Mouse (Mus musculus) kidney, embryonic 15.5 days (tissue): ENCODE measurements around the gene Gm21985. TPM values are rescaled to one million over a fixed set of nuclear protein-coding genes. Genes with fewer than 3 reads are reported as not detected.
"Not testable (repeated sequence)": the region's sequence is repeated elsewhere in the genome, so short reads cannot be mapped to it uniquely, and the experiment has no call there.

ENCODE experiments used
- ATAC-seq: fragments of 200-750 bp; cut with Nextera tagmentation; replicated peaks from 2 replicates; pipeline ENCODE4 v1.8.0; 2017; ENCODE audit warnings: moderate TSS enrichment; ENCODE audit not compliant: low FRiP score
- H3K27ac ChIP-seq: fragments of 300-500 bp; sonication (generic); 2 replicates; pipeline ENCODE4 v1.5.1; 2015; ENCODE audit warnings: mild to moderate bottlenecking, inconsistent platforms
- H3K27me3 ChIP-seq: fragments of 300-500 bp; sonication (generic); 2 replicates; pipeline ENCODE4 v1.6.1; 2015; ENCODE audit warnings: inconsistent platforms
- H3K36me3 ChIP-seq: fragments of 300-500 bp; sonication (generic); 2 replicates; pipeline ENCODE4 v1.6.1; 2015; ENCODE audit warnings: inconsistent platforms
- H3K4me1 ChIP-seq: fragments of 300-500 bp; sonication (generic); 2 replicates; pipeline ENCODE4 v1.6.1; 2015; ENCODE audit warnings: inconsistent platforms
- H3K4me2 ChIP-seq: fragments of 300-500 bp; sonication (generic); 2 replicates; pipeline ENCODE4 v1.6.1; 2015; ENCODE audit warnings: moderate library complexity, mild to moderate bottlenecking, inconsistent platforms
- H3K4me3 ChIP-seq: fragments of 300-500 bp; sonication (generic); replicated peaks from 2 replicates; pipeline ENCODE4 v1.5.1; 2015; ENCODE audit warnings: mild to moderate bottlenecking, inconsistent platforms
- H3K9ac ChIP-seq: fragments of 300-500 bp; sonication (generic); 2 replicates; pipeline ENCODE4 v1.6.1; 2015; ENCODE audit warnings: mild to moderate bottlenecking, inconsistent platforms
- H3K9me3 ChIP-seq: fragments of 300-500 bp; sonication (generic); replicated peaks from 2 replicates; pipeline ENCODE4 v1.6.1; 2016; ENCODE audit warnings: inconsistent platforms
- WGBS: fragments of 180-500 bp; shearing (Covaris S2); methylation state at CpG from one replicate; pipeline ENCODE4 v1.1.7; 2015; ENCODE audit warnings: mixed read lengths; 5-methylcytosine and 5-hydroxymethylcytosine counted together
- polyA plus RNA-seq: library from polyadenylated mRNA; unstranded; fragments of >200 nt; fragmentation: Nextera tagmentation; extraction: Ambion mirVana; gene quantifications from 2 replicates; pipeline ENCODE4 v1.2.1, GENCODE M21; 2015

The Gm21985 gene
- polyA plus RNA-seq, 1 experiment from 2014 or later, result not detected

GRCm38 (mm10) chr2:112378973-112379898 is 113.1 kb downstream of the Gm21985 start, which contains the start of gene Katnbl1:
Gene Katnbl1, plus strand, starts transcription at chr2:112379211.
- peak within 1 kb of the TSS; percentile 96 for H3K4me3 ChIP-seq
- H3K4me2 ChIP-seq, result peak within 1 kb of the TSS; percentile 64
- peak within 1 kb of the TSS; percentile 96 for H3K9ac ChIP-seq
- peak within 1 kb of the TSS; percentile 92 for H3K27ac ChIP-seq
- H3K4me1 ChIP-seq, result peaks cover 11% of the 10 kb centered on the region; the same call in 1 of the 2 replicates
- H3K9me3 ChIP-seq, result no peaks in the 10 kb centered on the region
- H3K36me3 ChIP-seq, result no peaks in the 10 kb centered on the region
- ATAC-seq, result peak; percentile 100
- H3K27me3 ChIP-seq, result peaks cover 7% of the 10 kb centered on the region; the same call in 1 of the 2 replicates
- WGBS, result under 1% methylated on average over 71 of the region's 72 CpGs

DNA sequence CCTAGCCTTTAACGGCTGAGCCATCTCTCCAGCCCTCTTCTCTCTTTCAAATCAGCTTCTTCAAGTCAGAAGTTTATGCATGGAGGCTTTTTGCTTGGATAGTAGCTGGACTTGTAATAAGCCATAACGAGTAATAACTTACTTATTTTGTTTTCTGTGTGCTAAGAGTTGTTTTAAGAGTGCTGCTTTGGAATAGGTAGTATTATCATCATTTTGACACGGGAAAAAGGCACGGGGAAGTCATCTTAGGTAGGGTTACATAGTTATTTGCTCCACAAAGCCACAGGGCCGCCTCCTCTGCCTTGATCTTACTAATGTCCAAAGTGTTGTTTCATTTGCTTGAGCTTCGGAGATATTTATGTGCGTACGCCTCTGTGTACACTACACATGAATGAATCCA is 114.0 kb downstream of the Gm21985 start:
- no peak for ATAC-seq

GRCm38 (mm10) chr2:112381219-112381618 is 115.1 kb downstream of the Gm21985 start:
- WGBS, result 100% methylated on average over 1 of the region's 1 CpGs
- Histone ChIP-seq H3K9ac (no peak overlapping the region), H3K9me3 (no peaks in the 10 kb centered on the region), H3K27me3 (peaks cover under 1% of the 10 kb centered on the region; the same call in 1 of the 2 replicates), H3K36me3 (no peaks in the 10 kb centered on the region), H3K27ac (no peak overlapping the region), H3K4me2 (no peak overlapping the region), H3K4me3 (no peak overlapping the region), H3K4me1 (peaks cover 11% of the 10 kb centered on the region; the same call in 1 of the 2 replicates)
- ATAC-seq, result no peak

More for the DNA sequence above, 114.0 kb downstream of the Gm21985 start:
- Histone ChIP-seq H3K4me1 (peaks cover 11% of the 10 kb centered on the region; the same call in 1 of the 2 replicates), H3K9ac (peak overlapping the region; percentile 96), H3K9me3 (no peaks in the 10 kb centered on the region), H3K27me3 (peaks cover 6% of the 10 kb centered on the region; the same call in 1 of the 2 replicates), H3K36me3 (no peaks in the 10 kb centered on the region), H3K4me2 (peak overlapping the region; percentile 64), H3K27ac (no peak overlapping the region), H3K4me3 (peak overlapping the region; percentile 96)
- WGBS, result 23% methylated on average over 8 of the region's 8 CpGs

DNA sequence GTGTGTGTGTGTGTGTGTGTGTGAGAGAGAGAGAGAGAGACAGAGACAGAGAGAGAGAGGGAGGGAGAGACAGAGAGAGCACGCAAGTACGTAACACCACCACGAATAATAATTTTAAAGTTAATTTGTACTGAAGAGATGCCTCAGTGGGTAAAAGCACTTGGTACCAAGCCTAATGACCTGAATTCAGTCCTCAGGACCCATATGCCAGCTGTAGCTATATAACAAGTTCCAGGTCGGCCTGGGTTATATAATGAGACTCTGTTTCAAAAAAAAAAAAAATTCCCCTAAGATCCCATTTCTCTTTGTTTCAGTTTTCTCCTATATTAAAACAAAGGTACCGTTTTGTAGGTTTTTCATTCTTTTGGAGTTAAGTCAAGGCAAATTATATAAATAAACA is 124.7 kb downstream of the Gm21985 start:
- Histone ChIP-seq H3K4me1 (0 out of 2 replicates have a peak, but pooled peaks cover 2% of the 10 kb centered on the region), H3K27me3 (no peaks in the 10 kb centered on the region), H3K4me2 (no peak overlapping the region), H3K9ac (no peak overlapping the region), H3K27ac (no peak overlapping the region), H3K4me3 (no peak overlapping the region), H3K36me3 (no peaks in the 10 kb centered on the region), H3K9me3 (no peaks in the 10 kb centered on the region)
- 90% methylated on average over 5 of the region's 5 CpGs for WGBS
- ATAC-seq, result no peak

DNA sequence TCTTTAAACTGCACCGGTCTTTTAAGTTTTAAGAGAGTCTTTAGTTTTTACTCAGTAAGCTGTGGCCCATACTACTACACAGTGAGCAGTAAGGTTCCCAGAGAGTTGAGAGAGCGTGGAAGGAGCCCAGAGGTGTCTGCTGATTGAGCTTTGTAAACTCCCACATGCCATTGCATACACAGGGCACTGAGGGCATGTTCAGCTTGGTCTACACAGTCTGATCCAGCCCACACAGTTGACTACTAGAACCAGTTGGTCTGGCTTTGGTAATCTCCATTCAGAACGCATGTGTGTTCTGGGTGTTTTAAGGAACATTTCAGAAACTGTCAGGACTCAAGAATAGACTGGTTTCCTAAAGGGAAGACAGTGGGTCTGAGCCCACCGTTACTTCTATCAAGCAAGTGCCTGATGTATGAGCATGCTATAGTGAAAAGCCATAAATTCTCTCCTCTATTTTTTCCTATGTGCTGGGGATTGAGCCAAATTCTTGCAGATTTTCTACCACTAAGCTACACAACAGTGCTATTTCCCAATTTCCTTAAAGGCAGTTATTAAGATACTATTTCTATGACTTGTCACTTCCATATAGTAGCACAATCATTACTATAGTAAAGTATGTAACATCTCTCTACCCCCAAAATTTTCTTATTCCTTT is 125.4 kb downstream of the Gm21985 start:
- H3K9ac ChIP-seq, result no peak overlapping the region
- no peak overlapping the region for H3K27ac ChIP-seq
- no peak overlapping the region for H3K4me3 ChIP-seq
- H3K9me3 ChIP-seq, result no peaks in the 10 kb centered on the region
- no peak overlapping the region for H3K4me2 ChIP-seq
- ATAC-seq, result no peak
- H3K4me1 ChIP-seq, result 0 out of 2 replicates have a peak, but pooled peaks cover 2% of the 10 kb centered on the region
- H3K36me3 ChIP-seq, result no peaks in the 10 kb centered on the region
- H3K27me3 ChIP-seq, result no peaks in the 10 kb centered on the region
- 84% methylated on average over 4 of the region's 4 CpGs for WGBS

- ATAC-seq, result no peak
- Histone ChIP-seq H3K27me3 (no peaks in the 10 kb centered on the region), H3K36me3 (no peaks in the 10 kb centered on the region), H3K27ac (no peak overlapping the region), H3K9me3 (no peaks in the 10 kb centered on the region), H3K4me1 (0 out of 2 replicates have a peak, but pooled peaks cover 2% of the 10 kb centered on the region), H3K4me2 (no peak overlapping the region), H3K9ac (no peak overlapping the region), H3K4me3 (no peak overlapping the region)
- 84% methylated on average over 1 of the region's 1 CpGs for WGBS
These were observed 126.6 kb downstream of the Gm21985 start for GRCm38 (mm10) chr2:112392689-112393088.

GRCm38 (mm10) chr2:112393958-112394357 is 127.8 kb downstream of the Gm21985 start:
- Histone ChIP-seq H3K36me3 (no peaks in the 10 kb centered on the region), H3K9ac (no peak overlapping the region), H3K9me3 (no peaks in the 10 kb centered on the region), H3K4me1 (0 out of 2 replicates have a peak, but pooled peaks cover 2% of the 10 kb centered on the region), H3K27me3 (no peaks in the 10 kb centered on the region), H3K4me2 (no peak overlapping the region), H3K4me3 (no peak overlapping the region), H3K27ac (no peak overlapping the region)
- ATAC-seq, result no peak

DNA sequence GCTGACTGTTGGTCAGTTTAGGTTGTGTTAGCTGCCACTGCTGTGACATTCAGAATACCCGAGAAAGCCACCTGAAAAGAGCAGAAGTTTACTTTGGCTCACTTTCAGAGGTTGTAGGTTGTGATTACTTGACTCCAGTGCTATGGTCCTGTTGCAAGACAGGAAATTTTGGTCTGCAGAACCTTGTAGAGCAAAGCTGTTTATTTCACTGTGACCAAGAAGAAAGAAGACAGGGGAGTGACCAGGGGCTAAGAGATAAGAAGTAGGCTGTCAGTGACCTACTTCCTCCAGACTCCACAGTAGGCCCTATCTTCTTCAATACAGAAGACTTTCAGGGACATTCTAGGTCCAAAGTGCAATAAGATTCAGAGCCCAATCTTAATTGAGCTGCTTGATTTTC is 130.5 kb downstream of the Gm21985 start:
- H3K4me1 ChIP-seq, result no peaks in the 10 kb centered on the region
- H3K9me3 ChIP-seq, result no peaks in the 10 kb centered on the region
- H3K36me3 ChIP-seq, result no peaks in the 10 kb centered on the region
- no peak overlapping the region for H3K4me2 ChIP-seq
- no peak overlapping the region for H3K4me3 ChIP-seq
- H3K27ac ChIP-seq, result no peak overlapping the region
- no peak for ATAC-seq
- 38% methylated on average over 1 of the region's 1 CpGs for WGBS
- H3K9ac ChIP-seq, result no peak overlapping the region
- no peaks in the 10 kb centered on the region for H3K27me3 ChIP-seq

DNA sequence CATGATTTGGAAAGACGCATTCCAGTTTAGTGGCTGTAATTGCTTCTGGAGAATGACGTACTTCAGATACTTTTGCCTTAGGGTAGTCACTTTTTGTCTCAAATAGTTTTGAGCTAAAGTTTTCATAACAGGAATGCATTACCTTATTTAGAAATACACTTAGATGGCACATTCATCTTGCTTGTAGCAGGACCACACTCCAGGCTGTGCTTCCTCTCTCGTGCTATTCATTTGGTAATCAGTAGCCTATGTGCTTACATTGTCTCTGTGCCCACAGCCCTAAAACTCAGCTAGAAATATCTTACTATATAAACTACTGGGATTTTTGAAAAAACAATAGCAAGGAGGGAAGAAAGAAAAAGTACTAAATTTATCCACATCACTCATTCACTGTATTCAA is 140.9 kb downstream of the Gm21985 start:
- peaks cover 39% of the 10 kb centered on the region for H3K36me3 ChIP-seq
- no peaks in the 10 kb centered on the region for H3K4me1 ChIP-seq
- no peak overlapping the region for H3K4me2 ChIP-seq
- H3K9ac ChIP-seq, result no peak overlapping the region
- 91% methylated on average over 3 of the region's 3 CpGs for WGBS
- H3K9me3 ChIP-seq, result no peaks in the 10 kb centered on the region
- no peak for ATAC-seq
- H3K4me3 ChIP-seq, result no peak overlapping the region
- no peaks in the 10 kb centered on the region for H3K27me3 ChIP-seq
- no peak overlapping the region for H3K27ac ChIP-seq

GRCm38 (mm10) chr2:112425308-112425707 is 159.2 kb downstream of the Gm21985 start:
- no peaks in the 10 kb centered on the region for H3K4me1 ChIP-seq
- no peak overlapping the region for H3K4me2 ChIP-seq
- no peaks in the 10 kb centered on the region for H3K9me3 ChIP-seq
- ATAC-seq, result no peak
- no peaks in the 10 kb centered on the region for H3K27me3 ChIP-seq
- H3K36me3 ChIP-seq, result no peaks in the 10 kb centered on the region
- H3K4me3 ChIP-seq, result no peak overlapping the region
- no peak overlapping the region for H3K27ac ChIP-seq
- no peak overlapping the region for H3K9ac ChIP-seq
- 78% methylated on average over 3 of the region's 3 CpGs for WGBS

DNA sequence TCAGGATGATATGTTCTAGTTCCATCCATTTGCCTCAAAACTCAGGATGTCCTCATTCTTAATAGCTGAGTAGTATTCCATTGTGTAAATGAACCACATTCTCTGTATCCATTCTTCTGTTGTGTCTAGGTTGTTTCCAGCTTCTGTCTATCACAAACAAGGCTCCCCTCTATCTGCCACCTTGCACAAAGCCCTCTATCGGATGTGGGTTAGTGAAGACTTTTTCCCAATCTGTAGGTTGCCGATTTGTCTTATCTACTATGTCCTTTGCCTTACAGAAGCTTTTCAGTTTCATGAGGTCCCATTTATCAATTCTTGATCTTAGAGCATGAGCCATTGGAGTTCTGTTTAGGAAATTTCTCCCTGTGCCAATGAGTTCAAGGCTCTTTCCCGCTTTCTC is 162.4 kb downstream of the Gm21985 start:
- not testable (repeated sequence) for H3K36me3 ChIP-seq, ATAC-seq, H3K9ac ChIP-seq, H3K27me3 ChIP-seq, H3K4me3 ChIP-seq, H3K4me1 ChIP-seq, H3K27ac ChIP-seq, H3K9me3 ChIP-seq, H3K4me2 ChIP-seq
- WGBS, result 89% methylated on average over 3 of the region's 3 CpGs

DNA sequence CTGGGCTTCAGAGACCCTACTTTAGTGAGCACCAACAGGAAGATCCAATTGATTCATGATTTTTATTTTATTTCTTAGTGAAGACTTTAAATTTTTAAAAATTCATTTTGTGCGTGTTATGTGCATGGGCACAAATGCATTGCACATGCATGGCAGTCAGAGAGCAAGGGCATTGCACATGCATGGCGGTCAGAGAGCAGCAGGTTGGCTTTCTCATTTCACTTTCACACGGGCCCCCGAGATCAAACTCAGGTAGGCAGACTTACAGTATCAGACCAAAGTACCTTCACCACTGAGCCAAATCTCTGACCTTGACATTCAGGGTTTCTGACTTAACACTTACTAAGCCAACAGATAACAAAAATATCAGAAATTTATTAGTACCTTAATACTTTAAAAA is 163.6 kb downstream of the Gm21985 start:
- H3K4me3 ChIP-seq, result no peak overlapping the region
- no peaks in the 10 kb centered on the region for H3K36me3 ChIP-seq
- H3K27ac ChIP-seq, result no peak overlapping the region
- no peaks in the 10 kb centered on the region for H3K9me3 ChIP-seq
- 92% methylated on average over 4 of the region's 4 CpGs for WGBS
- no peak for ATAC-seq
- no peaks in the 10 kb centered on the region for H3K27me3 ChIP-seq
- H3K4me2 ChIP-seq, result no peak overlapping the region
- H3K4me1 ChIP-seq, result no peaks in the 10 kb centered on the region
- no peak overlapping the region for H3K9ac ChIP-seq
